Mouse (Mus musculus): ENCODE results near the gene Zscan20. TPM values are rescaled to one million over a fixed set of nuclear protein-coding genes. Genes with fewer than 3 reads are reported as not detected.

Gene Zscan20
- polyA plus RNA-seq, 1 experiment = 0.41 TPM

DNA sequence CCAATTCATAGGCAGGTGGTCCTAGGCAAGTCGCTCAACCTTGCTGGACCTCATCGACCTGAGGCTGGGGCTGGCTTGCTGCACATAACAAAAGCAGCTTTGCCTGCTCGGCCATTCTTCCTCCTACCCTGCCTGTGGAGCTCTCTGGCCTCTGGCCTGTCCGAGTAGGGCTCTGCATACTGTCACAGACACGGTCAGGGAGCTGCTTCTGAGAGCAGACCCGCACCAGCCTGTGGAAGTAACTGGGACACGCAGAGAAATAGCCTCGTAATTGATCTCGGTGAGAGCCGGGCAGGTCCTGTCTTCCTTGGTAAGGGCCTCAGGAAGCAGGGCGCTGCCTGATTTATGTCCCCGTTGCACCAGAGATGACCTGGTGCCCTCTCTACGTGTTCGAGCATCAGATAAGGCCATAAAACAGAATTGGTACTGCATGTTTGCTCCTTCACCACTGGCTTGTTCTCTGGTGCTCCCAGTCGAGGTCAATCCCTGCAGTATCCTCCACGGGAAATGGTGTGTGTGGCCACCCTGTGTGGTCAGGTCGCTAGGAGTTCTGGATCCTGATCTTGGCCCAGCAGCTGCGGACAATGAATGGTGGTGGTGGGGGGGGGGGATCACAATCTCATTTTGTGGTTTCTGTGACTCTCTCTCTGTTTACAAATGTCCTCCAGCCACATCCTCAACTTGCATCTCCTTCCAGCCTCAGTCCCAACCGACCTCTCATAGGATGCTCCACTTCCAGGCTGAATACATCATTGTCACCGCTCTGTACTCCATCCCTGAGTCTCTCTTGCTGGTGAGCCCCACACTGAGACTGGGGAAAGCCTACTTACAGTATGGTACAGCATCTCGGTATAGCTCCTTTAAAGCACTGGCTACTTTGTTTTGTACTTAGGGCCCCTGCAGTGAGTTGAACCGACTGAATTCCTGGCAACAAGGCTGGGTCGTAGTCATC is 32.1 kb upstream of the Zscan20 start:
- Histone ChIP-seq H3K4me1 (peaks cover 64% of the 10 kb centered on the region), H3K4me3 (replicated peaks) (peak overlapping the region; percentile 12), H3K27me3 (replicated peaks) (peaks cover 62% of the 10 kb centered on the region), H3K36me3 (replicated peaks; ENCODE audit: low read length) (no peaks in the 10 kb centered on the region), H3K9me3 (no peaks in the 10 kb centered on the region)
- TF ChIP-seq GATA1 (IDR thresholded peaks at IDR 0.05; ENCODE audit: borderline replicate concordance, low read length) (no peak), FLI1 (IDR thresholded peaks at IDR 0.05; ENCODE audit: low read length) (no peak)

GRCm38 (mm10) chr4:128638265-128638923 is 28.5 kb upstream of the Zscan20 start:
- peaks cover 55% of the 10 kb centered on the region for H3K4me1 ChIP-seq
- H3K4me3 ChIP-seq (replicated peaks) = peak overlapping the region; percentile 77
- TF ChIP-seq GATA1 (IDR thresholded peaks at IDR 0.05; ENCODE audit: borderline replicate concordance, low read length) = no peak
- H3K9me3 ChIP-seq = peaks cover 6% of the 10 kb centered on the region
- H3K27me3 ChIP-seq (replicated peaks) = peaks cover 74% of the 10 kb centered on the region
- H3K36me3 ChIP-seq (replicated peaks; ENCODE audit: low read length) = no peaks in the 10 kb centered on the region

DNA sequence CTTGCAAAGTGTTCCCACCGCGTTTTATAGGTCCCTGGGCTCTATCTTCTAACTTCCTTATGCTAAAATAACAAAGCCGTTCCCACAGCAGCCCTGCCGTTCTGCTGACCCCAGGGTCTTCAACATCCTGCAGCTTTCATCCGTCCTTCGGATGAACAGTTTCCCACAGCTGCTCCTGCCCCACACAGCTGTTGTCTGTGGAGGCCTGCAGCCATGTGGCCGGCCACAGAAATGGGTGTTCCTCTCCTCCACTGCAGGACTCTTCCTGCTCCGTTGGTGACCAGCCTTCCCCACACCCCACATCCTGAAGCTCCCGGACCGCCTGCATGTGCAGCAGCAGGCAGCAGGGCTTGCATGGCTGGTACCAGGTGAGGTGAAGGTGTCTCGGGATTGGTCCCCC is 27.4 kb upstream of the Zscan20 start:
- Histone ChIP-seq H3K36me3 (replicated peaks; ENCODE audit: low read length) (no peaks in the 10 kb centered on the region), H3K4me3 (replicated peaks) (peak overlapping the region; percentile 26), H3K27me3 (replicated peaks) (peaks cover 71% of the 10 kb centered on the region), H3K4me1 (peaks cover 46% of the 10 kb centered on the region), H3K9me3 (peaks cover 8% of the 10 kb centered on the region)
- TF ChIP-seq GATA1 (IDR thresholded peaks at IDR 0.05; ENCODE audit: borderline replicate concordance, low read length) (no peak), FLI1 (IDR thresholded peaks at IDR 0.05; ENCODE audit: low read length) (no peak)

- Histone ChIP-seq H3K27me3 (replicated peaks) (peaks cover 68% of the 10 kb centered on the region), H3K9me3 (peaks cover 10% of the 10 kb centered on the region), H3K36me3 (replicated peaks; ENCODE audit: low read length) (no peaks in the 10 kb centered on the region), H3K4me1 (peaks cover 43% of the 10 kb centered on the region), H3K4me3 (replicated peaks) (no peak overlapping the region)
- TF ChIP-seq FLI1 (IDR thresholded peaks at IDR 0.05; ENCODE audit: low read length) (no peak), GATA1 (IDR thresholded peaks at IDR 0.05; ENCODE audit: borderline replicate concordance, low read length) (no peak)
Measured at GRCm38 (mm10) chr4:128635894-128636585, 26.1 kb upstream of the Zscan20 start.

DNA sequence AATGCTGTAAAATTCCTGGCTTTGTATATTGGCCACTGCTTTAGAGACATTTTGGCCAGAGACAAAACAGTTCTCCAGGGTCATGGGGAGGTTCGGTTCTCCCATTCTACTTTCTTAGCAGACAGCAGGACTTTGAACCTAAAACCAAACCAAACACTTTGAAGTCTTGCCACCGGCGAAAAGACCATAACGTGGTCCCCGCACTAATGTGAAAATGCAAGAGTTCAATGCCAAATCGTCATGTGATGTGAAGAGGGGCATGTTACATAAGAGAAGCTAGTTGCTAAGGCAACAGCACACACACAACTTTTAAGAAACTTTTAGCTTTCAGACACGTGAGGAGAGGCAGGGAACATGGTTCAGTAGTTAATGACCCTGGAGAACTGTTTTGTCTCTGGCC is 25.6 kb upstream of the Zscan20 start:
- Histone ChIP-seq H3K9me3 (peaks cover 10% of the 10 kb centered on the region), H3K36me3 (replicated peaks; ENCODE audit: low read length) (no peaks in the 10 kb centered on the region), H3K4me3 (replicated peaks) (no peak overlapping the region), H3K4me1 (peaks cover 46% of the 10 kb centered on the region), H3K27me3 (replicated peaks) (peaks cover 64% of the 10 kb centered on the region)
- no peak for TF ChIP-seq GATA1 (IDR thresholded peaks at IDR 0.05; ENCODE audit: borderline replicate concordance, low read length)
- TF ChIP-seq FLI1 (IDR thresholded peaks at IDR 0.05; ENCODE audit: low read length) = no peak

- Histone ChIP-seq H3K36me3 (replicated peaks; ENCODE audit: low read length) (no peaks in the 10 kb centered on the region), H3K4me1 (peaks cover 45% of the 10 kb centered on the region), H3K27me3 (replicated peaks) (peaks cover 33% of the 10 kb centered on the region), H3K4me3 (replicated peaks) (no peak overlapping the region), H3K9me3 (peaks cover 34% of the 10 kb centered on the region)
- TF ChIP-seq GATA1 (IDR thresholded peaks at IDR 0.05; ENCODE audit: borderline replicate concordance, low read length) (no peak), FLI1 (IDR thresholded peaks at IDR 0.05; ENCODE audit: low read length) (no peak)
Measured at GRCm38 (mm10) chr4:128621109-128621508, 11.2 kb upstream of the Zscan20 start.

DNA sequence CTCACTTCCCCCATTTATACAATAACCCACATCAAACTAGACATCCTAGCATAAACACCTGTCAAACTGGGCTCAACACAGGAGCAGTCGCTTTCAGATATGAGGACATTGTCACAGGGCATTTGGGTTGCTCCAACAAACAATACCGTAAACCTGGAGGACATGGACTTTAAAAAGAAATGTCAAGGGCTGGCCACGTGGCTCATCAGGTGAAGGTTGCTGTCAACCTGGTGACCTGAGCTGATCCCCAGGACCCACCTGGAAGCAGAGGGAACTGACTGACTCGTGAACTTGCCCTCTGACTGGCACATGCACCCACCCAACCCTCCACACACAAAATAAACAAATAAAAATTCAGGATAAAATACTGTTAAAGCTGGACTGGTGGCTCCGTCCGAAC is 10.7 kb upstream of the Zscan20 start:
- peaks cover 29% of the 10 kb centered on the region for H3K9me3 ChIP-seq
- TF ChIP-seq FLI1 (IDR thresholded peaks at IDR 0.05; ENCODE audit: low read length) = no peak
- TF ChIP-seq GATA1 (IDR thresholded peaks at IDR 0.05; ENCODE audit: borderline replicate concordance, low read length) = no peak
- no peak overlapping the region for H3K4me3 ChIP-seq (replicated peaks)
- H3K27me3 ChIP-seq (replicated peaks) = peaks cover 34% of the 10 kb centered on the region
- no peaks in the 10 kb centered on the region for H3K36me3 ChIP-seq (replicated peaks; ENCODE audit: low read length)
- H3K4me1 ChIP-seq = peaks cover 50% of the 10 kb centered on the region

DNA sequence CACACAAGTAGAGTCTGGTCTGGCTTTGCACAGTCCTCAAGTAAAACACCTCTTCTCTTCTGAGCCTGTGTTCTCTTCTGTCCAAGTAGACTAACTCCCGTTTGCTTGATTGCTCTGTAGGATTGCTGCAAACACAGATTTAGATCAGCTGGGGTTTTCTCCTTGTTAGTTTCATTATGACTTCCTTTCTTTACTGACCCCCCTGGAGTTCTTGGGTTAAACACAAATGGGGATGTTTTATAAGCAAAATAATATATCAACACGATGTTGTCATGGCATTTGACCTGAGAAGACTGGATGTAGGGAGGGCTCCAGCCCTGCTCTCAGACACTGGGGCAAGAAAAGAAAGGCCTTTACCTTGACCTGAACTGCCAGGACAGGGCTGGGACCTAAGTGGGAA is 9.1 kb upstream of the Zscan20 start:
- Histone ChIP-seq H3K4me3 (replicated peaks) (no peak overlapping the region), H3K27me3 (replicated peaks) (peaks cover 33% of the 10 kb centered on the region), H3K4me1 (peaks cover 63% of the 10 kb centered on the region), H3K9me3 (peaks cover 12% of the 10 kb centered on the region), H3K36me3 (replicated peaks; ENCODE audit: low read length) (no peaks in the 10 kb centered on the region)
- TF ChIP-seq GATA1 (IDR thresholded peaks at IDR 0.05; ENCODE audit: borderline replicate concordance, low read length) (no peak), FLI1 (IDR thresholded peaks at IDR 0.05; ENCODE audit: low read length) (no peak)

- Histone ChIP-seq H3K4me1 (peaks cover 68% of the 10 kb centered on the region), H3K36me3 (replicated peaks; ENCODE audit: low read length) (no peaks in the 10 kb centered on the region), H3K4me3 (replicated peaks) (peak within 1 kb of the TSS; percentile 87), H3K9me3 (peaks cover 7% of the 10 kb centered on the region), H3K27me3 (replicated peaks) (peaks cover 33% of the 10 kb centered on the region)
- TF ChIP-seq GATA1 (IDR thresholded peaks at IDR 0.05; ENCODE audit: borderline replicate concordance, low read length) = no peak
- no peak for TF ChIP-seq FLI1 (IDR thresholded peaks at IDR 0.05; ENCODE audit: low read length)
Measured at GRCm38 (mm10) chr4:128618246-128618911, 8.5 kb upstream of the Zscan20 start, which contains the start of gene Tlr12. TSS of gene Tlr12 (minus strand) at chr4:128618619.

Data from megakaryocyte, embryonic 14.5 days (primary cell).